In the genomic region with DNA sequence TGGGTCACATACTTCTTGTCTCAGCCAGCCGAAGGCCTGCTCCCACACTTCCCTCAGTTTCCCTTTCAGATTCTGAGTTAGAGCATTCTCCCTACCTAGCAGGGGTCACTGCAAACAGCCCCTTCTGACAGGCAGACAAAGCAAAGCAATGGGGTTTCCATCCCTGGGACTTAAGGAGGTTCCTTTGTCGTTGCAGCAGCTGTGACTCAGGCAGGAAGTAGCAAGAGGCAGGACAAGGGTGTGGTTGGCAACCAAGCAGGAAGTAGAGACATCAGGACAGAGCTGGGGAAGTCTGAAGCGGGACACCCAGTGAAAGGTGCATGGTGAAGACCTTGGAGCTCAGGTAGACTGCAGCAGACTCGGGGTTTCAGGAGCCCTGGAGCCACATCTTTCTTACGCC, we compare ENCODE assay signal across 8 mouse cellular contexts. TPM values are rescaled to one million over a fixed set of nuclear protein-coding genes. Genes with fewer than 3 reads are reported as not detected.
DNase-seq lines count a peak whose midpoint lies in the region; ATAC-seq and TF ChIP-seq lines count a peak whose summit lies in the region.

No protein-coding gene starts in this region.

- H3K27ac ChIP-seq in forebrain, embryonic 10.5 days: peak overlapping the region; percentile 97
- H3K27ac ChIP-seq in forebrain, embryonic 16.5 days (ENCODE audit: low read length): no peak overlapping the region
- H3K27ac ChIP-seq in bone marrow, adult 2 months (ENCODE audit: control insufficient read depth, insufficient read depth, low read depth, low read length, poor library complexity): peak overlapping the region; percentile 44
- peak overlapping the region; percentile 97 for H3K27ac ChIP-seq in hindbrain, embryonic 13.5 days
- H3K27ac ChIP-seq in liver, postnatal 0 days (ENCODE audit: low read depth): peak overlapping the region; percentile 74
- H3K27ac ChIP-seq in stomach, embryonic 16.5 days (ENCODE audit: low read length): peak overlapping the region; percentile 80

- H3K4me1 ChIP-seq in forebrain, embryonic 10.5 days: peaks cover 60% of the 10 kb centered on the region
- H3K4me1 ChIP-seq in forebrain, embryonic 16.5 days (replicated peaks; ENCODE audit: control insufficient read depth, insufficient read depth, low read length): peaks cover 39% of the 10 kb centered on the region
- peaks cover 14% of the 10 kb centered on the region for H3K4me1 ChIP-seq in bone marrow, adult 2 months (ENCODE audit: control insufficient read depth, insufficient read depth, low read length)
- H3K4me1 ChIP-seq in hindbrain, embryonic 13.5 days (replicated peaks): peaks cover 65% of the 10 kb centered on the region
- H3K4me1 ChIP-seq in liver, postnatal 0 days (ENCODE audit: insufficient read depth): peaks cover 61% of the 10 kb centered on the region
- H3K4me1 ChIP-seq in stomach, embryonic 16.5 days (ENCODE audit: control insufficient read depth, insufficient read depth, low read length): peaks cover 62% of the 10 kb centered on the region

- no peak overlapping the region for H3K9ac ChIP-seq in forebrain, embryonic 16.5 days (replicated peaks; ENCODE audit: low read depth, low read length)
- H3K9ac ChIP-seq in hindbrain, embryonic 13.5 days: peak overlapping the region; percentile 49; the same call in 1 of the 2 replicates
- 0 out of 2 replicates have a peak overlapping the region, but pooled peaks have one; percentile 32 for H3K9ac ChIP-seq in liver, postnatal 0 days (replicated peaks)
- H3K9ac ChIP-seq in stomach, embryonic 16.5 days (ENCODE audit: low read length): peak overlapping the region; percentile 28; the same call in 1 of the 2 replicates

- H3K27me3 ChIP-seq in forebrain, embryonic 10.5 days (ENCODE audit: poor library complexity, severe bottlenecking): no peaks in the 10 kb centered on the region
- H3K27me3 ChIP-seq in forebrain, embryonic 16.5 days (replicated peaks; ENCODE audit: control insufficient read depth, insufficient read depth, low read length): no peaks in the 10 kb centered on the region
- H3K27me3 ChIP-seq in hindbrain, embryonic 13.5 days: no peaks in the 10 kb centered on the region
- no peaks in the 10 kb centered on the region for H3K27me3 ChIP-seq in liver, postnatal 0 days (ENCODE audit: insufficient read depth, low read length)
- no peaks in the 10 kb centered on the region for H3K27me3 ChIP-seq in stomach, embryonic 16.5 days (ENCODE audit: control insufficient read depth, insufficient read depth, low read length)

- DNase-seq in forebrain, embryonic 10.5 days (ENCODE audit: extremely low spot score, low spot score): no peak
- no peak for DNase-seq in liver, postnatal 0 days
- DNase-seq in urinary bladder, adult 2 months (ENCODE audit: low spot score): no peak
- DNase-seq in adrenal gland, postnatal 10 days: no peak

- H3K4me2 ChIP-seq in forebrain, embryonic 16.5 days (ENCODE audit: low read length): no peak overlapping the region
- no peak overlapping the region for H3K4me2 ChIP-seq in hindbrain, embryonic 13.5 days
- H3K4me2 ChIP-seq in liver, postnatal 0 days (ENCODE audit: low read depth, low read length): peak overlapping the region; percentile 46
- H3K4me2 ChIP-seq in stomach, embryonic 16.5 days (ENCODE audit: low read depth, low read length): no peak overlapping the region

- no peak for ATAC-seq in forebrain, embryonic 16.5 days
- ATAC-seq in hindbrain, embryonic 13.5 days (ENCODE audit: low FRiP score): no peak
- no peak for ATAC-seq in liver, postnatal 0 days
- ATAC-seq in stomach, embryonic 16.5 days (ENCODE audit: insufficient read depth, low FRiP score): no peak

- no peak for TF ChIP-seq EP300 in liver, postnatal 0 days (IDR thresholded peaks at IDR 0.05; ENCODE audit: low read depth)

- WGBS in forebrain, embryonic 10.5 days: 71% methylated on average over 5 of the region's 5 CpGs
- 74% methylated on average over 5 of the region's 5 CpGs for WGBS in forebrain, embryonic 16.5 days
- 17% methylated on average over 5 of the region's 5 CpGs for WGBS in bone marrow, adult 2 months
- 62% methylated on average over 5 of the region's 5 CpGs for WGBS in hindbrain, embryonic 13.5 days
- 49% methylated on average over 5 of the region's 5 CpGs for WGBS in liver, postnatal 0 days (ENCODE audit: insufficient replicate concordance)
- WGBS in stomach, embryonic 16.5 days: 63% methylated on average over 5 of the region's 5 CpGs

- TF ChIP-seq CTCF in bone marrow, adult 2 months (IDR thresholded peaks at IDR 0.05; ENCODE audit: control insufficient read depth, insufficient read depth, low read length): no peak
- no peak for TF ChIP-seq CTCF in liver, postnatal 0 days (IDR thresholded peaks at IDR 0.05; ENCODE audit: low read depth)

- H3K9me3 ChIP-seq in forebrain, embryonic 10.5 days: no peaks in the 10 kb centered on the region
- no peaks in the 10 kb centered on the region for H3K9me3 ChIP-seq in forebrain, embryonic 16.5 days (ENCODE audit: control insufficient read depth, low read length)
- no peaks in the 10 kb centered on the region for H3K9me3 ChIP-seq in hindbrain, embryonic 13.5 days
- H3K9me3 ChIP-seq in liver, postnatal 0 days (ENCODE audit: low read length): no peaks in the 10 kb centered on the region
- H3K9me3 ChIP-seq in stomach, embryonic 16.5 days (replicated peaks; ENCODE audit: control insufficient read depth, low read length): no peaks in the 10 kb centered on the region

- no peak overlapping the region for H3K4me3 ChIP-seq in forebrain, embryonic 10.5 days
- no peak overlapping the region for H3K4me3 ChIP-seq in forebrain, embryonic 16.5 days (replicated peaks; ENCODE audit: low read length)
- no peak overlapping the region for H3K4me3 ChIP-seq in bone marrow, adult 2 months (replicated peaks; ENCODE audit: control insufficient read depth, low read depth, low read length)
- no peak overlapping the region for H3K4me3 ChIP-seq in hindbrain, embryonic 13.5 days
- no peak overlapping the region for H3K4me3 ChIP-seq in liver, postnatal 0 days (ENCODE audit: low read depth, low read length)
- H3K4me3 ChIP-seq in stomach, embryonic 16.5 days (replicated peaks; ENCODE audit: low read length): no peak overlapping the region

- H3K36me3 ChIP-seq in forebrain, embryonic 10.5 days (replicated peaks): peaks cover 93% of the 10 kb centered on the region
- H3K36me3 ChIP-seq in forebrain, embryonic 16.5 days (ENCODE audit: control insufficient read depth, insufficient read depth): no peaks in the 10 kb centered on the region
- H3K36me3 ChIP-seq in hindbrain, embryonic 13.5 days: peaks cover 23% of the 10 kb centered on the region
- H3K36me3 ChIP-seq in liver, postnatal 0 days (replicated peaks; ENCODE audit: insufficient read depth, low read length): peaks cover 30% of the 10 kb centered on the region
- peaks cover 8% of the 10 kb centered on the region; the same call in 1 of the 2 replicates for H3K36me3 ChIP-seq in stomach, embryonic 16.5 days (ENCODE audit: control insufficient read depth, insufficient read depth, low read length)

- TF ChIP-seq POLR2A in bone marrow, adult 2 months (IDR thresholded peaks at IDR 0.05; ENCODE audit: borderline replicate concordance, control insufficient read depth, low read depth, low read length): no peak

RNA-seq across cellular contexts. Expression of a gene that starts 10.6 kb away (rescaled TPM):
- polyA plus RNA-seq in forebrain, embryonic 10.5 days (2016; fragmentation: Nextera tagmentation; extraction: Ambion mirVana): 526 and 533 TPM in 2 replicates
- polyA plus RNA-seq in forebrain, embryonic 16.5 days (2015; fragmentation: Nextera tagmentation; extraction: Ambion mirVana): 299 and 316 TPM in 2 replicates
- 198 and 273 TPM in 2 replicates for polyA plus RNA-seq in bone marrow, adult 2 months (2011; ENCODE audit: insufficient read depth, insufficient read length, low replicate concordance, missing spikeins)
- 335 and 338 TPM in 2 replicates for polyA plus RNA-seq in hindbrain, embryonic 13.5 days (2015; fragmentation: Nextera tagmentation; extraction: Ambion mirVana)
- 146 and 159 TPM in 2 replicates for polyA plus RNA-seq in liver, postnatal 0 days (2015; fragmentation: Nextera tagmentation; extraction: Ambion mirVana)
- polyA plus RNA-seq in stomach, embryonic 16.5 days (2015; fragmentation: Nextera tagmentation; extraction: Ambion mirVana): 308 and 311 TPM in 2 replicates
- polyA plus RNA-seq in urinary bladder, adult 2 months (2012; rRNA removed): 449 and 465 TPM in 2 replicates
- total RNA-seq in adrenal gland, postnatal 10 days (2021): 100 to 1,000 TPM; 292 to 327 TPM

RNA-seq across cellular contexts. Expression of a gene that starts 15.5 kb away (rescaled TPM):
- polyA plus RNA-seq in forebrain, embryonic 10.5 days (2016; fragmentation: Nextera tagmentation; extraction: Ambion mirVana): 1.4 and 2.0 TPM in 2 replicates
- 2.3 and 3.0 TPM in 2 replicates for polyA plus RNA-seq in forebrain, embryonic 16.5 days (2015; fragmentation: Nextera tagmentation; extraction: Ambion mirVana)
- 2.1 TPM in 1 of 2 replicates, not detected in the other for polyA plus RNA-seq in bone marrow, adult 2 months (2011; ENCODE audit: insufficient read depth, insufficient read length, low replicate concordance, missing spikeins)
- polyA plus RNA-seq in hindbrain, embryonic 13.5 days (2015; fragmentation: Nextera tagmentation; extraction: Ambion mirVana): 3.4 and 4.2 TPM in 2 replicates
- 0.41 and 0.56 TPM in 2 replicates for polyA plus RNA-seq in liver, postnatal 0 days (2015; fragmentation: Nextera tagmentation; extraction: Ambion mirVana)
- 14.9 and 16.3 TPM in 2 replicates for polyA plus RNA-seq in stomach, embryonic 16.5 days (2015; fragmentation: Nextera tagmentation; extraction: Ambion mirVana)
- polyA plus RNA-seq in urinary bladder, adult 2 months (2012; rRNA removed): 57.1 and 71.0 TPM in 2 replicates
- total RNA-seq in adrenal gland, postnatal 10 days (2021): 10 to 100 TPM in 1 of 2 experiments, 1 to 10 TPM in 1; 9.5 to 13.2 TPM

RNA-seq across cellular contexts. Expression of a gene that starts 37.1 kb away (rescaled TPM):
- polyA plus RNA-seq in forebrain, embryonic 10.5 days (2016; fragmentation: Nextera tagmentation; extraction: Ambion mirVana): 58.6 and 66.8 TPM in 2 replicates
- 14.4 and 16.8 TPM in 2 replicates for polyA plus RNA-seq in forebrain, embryonic 16.5 days (2015; fragmentation: Nextera tagmentation; extraction: Ambion mirVana)
- polyA plus RNA-seq in bone marrow, adult 2 months (2011; ENCODE audit: insufficient read depth, insufficient read length, low replicate concordance, missing spikeins): 172 and 173 TPM in 2 replicates
- polyA plus RNA-seq in hindbrain, embryonic 13.5 days (2015; fragmentation: Nextera tagmentation; extraction: Ambion mirVana): 11.8 and 14.1 TPM in 2 replicates
- polyA plus RNA-seq in liver, postnatal 0 days (2015; fragmentation: Nextera tagmentation; extraction: Ambion mirVana): 63.6 and 68.0 TPM in 2 replicates
- polyA plus RNA-seq in stomach, embryonic 16.5 days (2015; fragmentation: Nextera tagmentation; extraction: Ambion mirVana): 62.0 and 77.7 TPM in 2 replicates
- polyA plus RNA-seq in urinary bladder, adult 2 months (2012; rRNA removed): 31.3 and 36.0 TPM in 2 replicates
- total RNA-seq in adrenal gland, postnatal 10 days (2021): 10 to 100 TPM; 37.4 to 40.9 TPM

RNA-seq across cellular contexts. Expression of a gene that starts 43.9 kb away (rescaled TPM):
- 0.42 and 0.47 TPM in 2 replicates for polyA plus RNA-seq in forebrain, embryonic 10.5 days (2016; fragmentation: Nextera tagmentation; extraction: Ambion mirVana)
- 1.4 TPM in 2 replicates for polyA plus RNA-seq in forebrain, embryonic 16.5 days (2015; fragmentation: Nextera tagmentation; extraction: Ambion mirVana)
- polyA plus RNA-seq in bone marrow, adult 2 months (2011; ENCODE audit: insufficient read depth, insufficient read length, low replicate concordance, missing spikeins): 2.8 TPM in 1 of 2 replicates, not detected in the other
- polyA plus RNA-seq in hindbrain, embryonic 13.5 days (2015; fragmentation: Nextera tagmentation; extraction: Ambion mirVana): 1.3 and 1.6 TPM in 2 replicates
- polyA plus RNA-seq in liver, postnatal 0 days (2015; fragmentation: Nextera tagmentation; extraction: Ambion mirVana): 0.65 and 0.86 TPM in 2 replicates
- polyA plus RNA-seq in stomach, embryonic 16.5 days (2015; fragmentation: Nextera tagmentation; extraction: Ambion mirVana): 1.4 and 1.9 TPM in 2 replicates
- polyA plus RNA-seq in urinary bladder, adult 2 months (2012; rRNA removed): 0.50 and 0.52 TPM in 2 replicates
- total RNA-seq in adrenal gland, postnatal 10 days (2021): 1 to 10 TPM; 1.0 to 1.2 TPM

RNA-seq across cellular contexts. Expression of a gene that starts 44.8 kb away (rescaled TPM):
- polyA plus RNA-seq in forebrain, embryonic 10.5 days (2016; fragmentation: Nextera tagmentation; extraction: Ambion mirVana): 8.8 and 9.0 TPM in 2 replicates
- polyA plus RNA-seq in forebrain, embryonic 16.5 days (2015; fragmentation: Nextera tagmentation; extraction: Ambion mirVana): 30.4 and 32.6 TPM in 2 replicates
- 1.8 and 4.7 TPM in 2 replicates for polyA plus RNA-seq in bone marrow, adult 2 months (2011; ENCODE audit: insufficient read depth, insufficient read length, low replicate concordance, missing spikeins)
- polyA plus RNA-seq in hindbrain, embryonic 13.5 days (2015; fragmentation: Nextera tagmentation; extraction: Ambion mirVana): 25.3 and 26.2 TPM in 2 replicates
- 147 and 174 TPM in 2 replicates for polyA plus RNA-seq in liver, postnatal 0 days (2015; fragmentation: Nextera tagmentation; extraction: Ambion mirVana)
- polyA plus RNA-seq in stomach, embryonic 16.5 days (2015; fragmentation: Nextera tagmentation; extraction: Ambion mirVana): 13.0 and 15.1 TPM in 2 replicates
- polyA plus RNA-seq in urinary bladder, adult 2 months (2012; rRNA removed): 0.44 and 0.45 TPM in 2 replicates
- total RNA-seq in adrenal gland, postnatal 10 days (2021): 10 to 100 TPM; 42.0 to 95.1 TPM
